Mouse (Mus musculus) brain, embryonic 14.5 days (tissue): ENCODE measurements around the gene Tsr2.

ENCODE experiments used
- CTCF ChIP-seq: fragments of 200-500 bp; IDR thresholded peaks from 2 replicates; pipeline ENCODE4 v1.5.1; 2012; ENCODE audit warnings: inconsistent platforms, mild to moderate bottlenecking, moderate library complexity, borderline replicate concordance; ENCODE audit not compliant: insufficient read depth, insufficient read length; ENCODE audit errors: extremely low read depth
- POLR2A ChIP-seq: fragments of 200-500 bp; IDR thresholded peaks from 2 replicates; pipeline ENCODE4 v1.6.1; 2012; ENCODE audit warnings: mild to moderate bottlenecking, inconsistent platforms, borderline replicate concordance; ENCODE audit not compliant: poor library complexity, insufficient read depth, insufficient read length, severe bottlenecking; ENCODE audit errors: extremely low read depth

DNA sequence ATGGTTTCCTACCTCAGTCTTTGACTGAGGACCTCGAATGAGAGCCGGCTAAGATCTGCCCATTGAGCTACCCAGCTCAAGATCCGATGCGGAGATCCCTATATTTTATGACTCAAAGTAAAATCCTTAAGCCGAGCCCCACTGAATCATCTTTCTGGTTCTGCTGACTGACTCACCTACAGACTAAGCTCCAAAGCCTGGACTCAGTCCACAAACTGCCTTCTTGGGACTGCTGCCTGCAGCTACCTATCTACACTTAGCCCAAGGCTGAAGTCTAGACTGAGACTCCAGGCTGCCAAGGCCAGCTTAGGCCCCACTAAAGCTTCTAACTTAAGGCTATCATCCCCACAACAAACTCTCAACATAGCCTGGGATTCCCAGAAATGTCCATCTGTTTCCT is 20.3 kb downstream of the Tsr2 start:
- TF ChIP-seq POLR2A (no peak), CTCF (no peak)
